Mouse (Mus musculus) limb, embryonic 15.5 days (tissue): ENCODE measurements around the gene Pi16. TPM values are rescaled to one million over a fixed set of nuclear protein-coding genes. Genes with fewer than 3 reads are reported as not detected.
A peak's percentile ranks its signal among the peaks of the same experiment; 100 is the strongest.

Experiments
- ATAC-seq: fragments of 200-750 bp; cut with Nextera tagmentation; 2 replicates; pipeline ENCODE4 v1.8.0; 2017; ENCODE audit warnings: low read depth, moderate TSS enrichment; ENCODE audit not compliant: insufficient number of reproducible peaks, low FRiP score, low TSS enrichment
- H3K27ac ChIP-seq: fragments of 300-500 bp; sonication (generic); 2 replicates; pipeline ENCODE4 v1.5.1; 2015; ENCODE audit warnings: moderate library complexity, mild to moderate bottlenecking, inconsistent platforms
- H3K27me3 ChIP-seq: fragments of 300-500 bp; sonication (generic); 2 replicates; pipeline ENCODE4 v1.6.1; 2015; ENCODE audit warnings: inconsistent platforms
- H3K36me3 ChIP-seq: fragments of 300-500 bp; sonication (generic); 2 replicates; pipeline ENCODE4 v1.6.1; 2015; ENCODE audit warnings: inconsistent platforms
- H3K4me1 ChIP-seq: fragments of 300-500 bp; sonication (generic); 2 replicates; pipeline ENCODE4 v1.6.1; 2015; ENCODE audit warnings: inconsistent platforms
- H3K4me2 ChIP-seq: fragments of 300-500 bp; sonication (generic); 2 replicates; pipeline ENCODE4 v1.6.1; 2015; ENCODE audit warnings: mild to moderate bottlenecking, inconsistent platforms
- H3K4me3 ChIP-seq: fragments of 300-500 bp; sonication (generic); 2 replicates; pipeline ENCODE4 v1.5.1; 2015; ENCODE audit warnings: mild to moderate bottlenecking, inconsistent platforms
- H3K9ac ChIP-seq: fragments of 300-500 bp; sonication (generic); 2 replicates; pipeline ENCODE4 v1.6.1; 2015; ENCODE audit warnings: inconsistent platforms
- H3K9me3 ChIP-seq: fragments of 300-500 bp; sonication (generic); 2 replicates; pipeline ENCODE4 v1.6.1; 2016; ENCODE audit warnings: inconsistent platforms
- WGBS: fragments of 180-500 bp; shearing (Covaris S2); methylation state at CpG from one replicate; pipeline ENCODE4 v1.1.7; 2015; 5-methylcytosine and 5-hydroxymethylcytosine counted together
- polyA plus RNA-seq: library from polyadenylated mRNA; unstranded; fragments of >200 nt; fragmentation: Nextera tagmentation; extraction: Ambion mirVana; gene quantifications from 2 replicates; pipeline ENCODE4 v1.2.1, GENCODE M21; 2015

Gene Pi16
- polyA plus RNA-seq, 1 experiment from 2014 or later = 6.5 TPM

GRCm38 (mm10) chr17:29370984-29371723 is 53.7 kb downstream of the Pi16 start:
- Histone ChIP-seq H3K4me2 (no peak overlapping the region), H3K36me3 (no peaks in the 10 kb centered on the region), H3K9me3 (no peaks in the 10 kb centered on the region), H3K4me1 (peaks cover 18% of the 10 kb centered on the region; the same call in 1 of the 2 replicates), H3K27me3 (0 out of 2 replicates have a peak, but pooled peaks cover 4% of the 10 kb centered on the region), H3K4me3 (no peak overlapping the region), H3K27ac (no peak overlapping the region), H3K9ac (no peak overlapping the region)
- WGBS = 3% methylated on average over 5 of the region's 5 CpGs
- peak; percentile 60; the same call in 1 of the 2 replicates for ATAC-seq

- Histone ChIP-seq H3K4me2 (no peak overlapping the region), H3K9ac (no peak overlapping the region), H3K9me3 (no peaks in the 10 kb centered on the region), H3K36me3 (no peaks in the 10 kb centered on the region), H3K27me3 (no peaks in the 10 kb centered on the region), H3K27ac (no peak overlapping the region), H3K4me3 (no peak overlapping the region), H3K4me1 (0 out of 2 replicates have a peak, but pooled peaks cover 2% of the 10 kb centered on the region)
- 64% methylated on average over 10 of the region's 10 CpGs for WGBS
- no peak for ATAC-seq
Observed at GRCm38 (mm10) chr17:29375871-29376270, 58.4 kb downstream of the Pi16 start.

DNA sequence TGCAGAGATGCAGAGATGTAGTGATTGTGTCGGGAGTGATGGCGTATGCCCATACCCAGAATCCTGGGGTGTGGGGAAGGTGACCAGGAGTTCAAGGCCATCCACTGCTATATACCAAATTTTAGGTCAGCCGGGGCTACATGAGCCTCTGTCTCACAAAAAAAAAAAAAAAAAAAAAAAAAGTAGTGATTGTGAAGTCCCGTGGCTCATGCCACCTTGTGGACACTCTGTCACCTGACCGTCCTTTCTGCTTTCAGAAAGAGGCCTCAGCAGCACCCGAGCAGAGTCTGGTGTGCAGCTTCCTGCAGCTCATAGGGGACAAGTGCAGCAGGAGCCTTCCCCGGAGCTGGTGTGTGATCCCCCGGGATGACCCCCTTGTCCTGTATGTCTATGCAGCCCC is 60.6 kb downstream of the Pi16 start:
- Histone ChIP-seq H3K27ac (no peak overlapping the region), H3K4me3 (no peak overlapping the region), H3K27me3 (no peaks in the 10 kb centered on the region), H3K4me1 (0 out of 2 replicates have a peak, but pooled peaks cover 2% of the 10 kb centered on the region), H3K9ac (no peak overlapping the region), H3K4me2 (no peak overlapping the region), H3K36me3 (no peaks in the 10 kb centered on the region), H3K9me3 (no peaks in the 10 kb centered on the region)
- 69% methylated on average over 8 of the region's 8 CpGs for WGBS
- ATAC-seq = no peak

Other genes with a start within 250 kb of the Pi16 start
- 233 and 345 TPM in 2 replicates for gene Cdkn1a, start 226.7 kb upstream of the Pi16 start, polyA plus RNA-seq
- gene Rab44, start 203.5 kb upstream of the Pi16 start, polyA plus RNA-seq = 5.1 and 5.6 TPM in 2 replicates
- 15.0 and 15.4 TPM in 2 replicates for gene Cpne5, start 79.5 kb upstream of the Pi16 start, polyA plus RNA-seq
- gene Ppil1, start 53.5 kb upstream of the Pi16 start, polyA plus RNA-seq = 130 and 132 TPM in 2 replicates
- 84.1 and 95.5 TPM in 2 replicates for gene BC004004, start 48.9 kb upstream of the Pi16 start, polyA plus RNA-seq
- gene Mtch1, start 30.3 kb downstream of the Pi16 start, polyA plus RNA-seq = 267 and 334 TPM in 2 replicates
- 8.5 and 9.7 TPM in 2 replicates for gene Fgd2, start 43.2 kb downstream of the Pi16 start, polyA plus RNA-seq
- 20.0 and 21.6 TPM in 2 replicates for gene Pim1, start 173.1 kb downstream of the Pi16 start, polyA plus RNA-seq
- gene Gm17657, start 232.0 kb downstream of the Pi16 start, polyA plus RNA-seq = not detected in 2 replicates
- 13.4 and 14.7 TPM in 2 replicates for gene Tbc1d22b, start 232.1 kb downstream of the Pi16 start, polyA plus RNA-seq
- gene Tmem217, start 234.7 kb downstream of the Pi16 start, polyA plus RNA-seq = 0.73 and 1.1 TPM in 2 replicates